Mouse (Mus musculus): Measurements from ENCODE around the gene Myod1.

The Myod1 gene

GRCm38 (mm10) chr7:46376172-46377007, at the start of gene Myod1:
TSS of gene Myod1 (plus strand) at chr7:46376474.
- DNase-seq (ENCODE audit: low spot score in 2 of 2) = no peak

- no peak for DNase-seq (ENCODE audit: low spot score in 2 of 2)
Observed at GRCm38 (mm10) chr7:46327896-46328295, 48.4 kb upstream of the Myod1 start.

- no peak for DNase-seq (ENCODE audit: low spot score in 2 of 2)
Observed at GRCm38 (mm10) chr7:46337397-46337796, 38.9 kb upstream of the Myod1 start.

- no peak for DNase-seq (ENCODE audit: low spot score in 2 of 2)
Observed at GRCm38 (mm10) chr7:46339818-46340217, 36.5 kb upstream of the Myod1 start.

GRCm38 (mm10) chr7:46340295-46340694, 36.0 kb upstream of the Myod1 start:
- no peak for DNase-seq (ENCODE audit: low spot score in 2 of 2)

GRCm38 (mm10) chr7:46341471-46341870, 34.8 kb upstream of the Myod1 start:
- DNase-seq (ENCODE audit: low spot score in 2 of 2) = no peak

- no peak for DNase-seq (ENCODE audit: low spot score in 2 of 2)
Observed at GRCm38 (mm10) chr7:46347692-46348091, 28.6 kb upstream of the Myod1 start.

- no peak for DNase-seq (ENCODE audit: low spot score in 2 of 2)
Observed at GRCm38 (mm10) chr7:46348813-46349212, 27.5 kb upstream of the Myod1 start.

- no peak for DNase-seq (ENCODE audit: low spot score in 2 of 2)
Observed at GRCm38 (mm10) chr7:46350119-46350702, 26.1 kb upstream of the Myod1 start.

GRCm38 (mm10) chr7:46352748-46353147, 23.5 kb upstream of the Myod1 start:
- no peak for DNase-seq (ENCODE audit: low spot score in 2 of 2)

- DNase-seq (ENCODE audit: low spot score in 2 of 2) = no peak
Observed at GRCm38 (mm10) chr7:46353216-46353615, 23.1 kb upstream of the Myod1 start.

GRCm38 (mm10) chr7:46353875-46354274, 22.4 kb upstream of the Myod1 start:
- DNase-seq (ENCODE audit: low spot score in 2 of 2) = no peak

GRCm38 (mm10) chr7:46361776-46362175, 14.5 kb upstream of the Myod1 start:
- DNase-seq (ENCODE audit: low spot score in 2 of 2) = no peak

- no peak for DNase-seq (ENCODE audit: low spot score in 2 of 2)
Observed at GRCm38 (mm10) chr7:46364154-46364553, 12.1 kb upstream of the Myod1 start.

- no peak for DNase-seq (ENCODE audit: low spot score in 2 of 2)
Observed at GRCm38 (mm10) chr7:46365810-46366209, 10.5 kb upstream of the Myod1 start.

GRCm38 (mm10) chr7:46371104-46371503, 5.2 kb upstream of the Myod1 start:
- no peak for DNase-seq (ENCODE audit: low spot score in 2 of 2)

- no peak for DNase-seq (ENCODE audit: low spot score in 2 of 2)
Observed at GRCm38 (mm10) chr7:46377008-46377346, 703 bp downstream of the Myod1 start.

- no peak for DNase-seq (ENCODE audit: low spot score in 2 of 2)
Observed at GRCm38 (mm10) chr7:46378123-46378522, 1.8 kb downstream of the Myod1 start.

GRCm38 (mm10) chr7:46378983-46379382, 2.7 kb downstream of the Myod1 start:
- DNase-seq (ENCODE audit: low spot score in 2 of 2) = peak in 1 of 2 experiments; percentile 9

GRCm38 (mm10) chr7:46380625-46381024, 4.4 kb downstream of the Myod1 start:
- no peak for DNase-seq (ENCODE audit: low spot score in 2 of 2)

GRCm38 (mm10) chr7:46387430-46387829, 11.2 kb downstream of the Myod1 start:
- DNase-seq (ENCODE audit: low spot score in 2 of 2) = no peak

GRCm38 (mm10) chr7:46389456-46390085, 13.3 kb downstream of the Myod1 start:
- DNase-seq (ENCODE audit: low spot score in 2 of 2) = no peak

- DNase-seq (ENCODE audit: low spot score in 2 of 2) = no peak
Observed at GRCm38 (mm10) chr7:46390226-46390625, 14.0 kb downstream of the Myod1 start.

Measured in urinary bladder, postnatal 36 days (tissue).